Mouse (Mus musculus) MEL-GATA-1-ER (cell line): Measurements from ENCODE around the gene Zmiz1.
A peak's percentile ranks its signal among the peaks of the same experiment; 100 is the strongest.

Experiments
- DNase-seq: peaks from one replicate; pipeline ENCODE4 v3.0.0-alpha.2; 2012; ENCODE audit warnings: low read depth; ENCODE audit errors: extremely low read depth

Zmiz1 gene

DNA sequence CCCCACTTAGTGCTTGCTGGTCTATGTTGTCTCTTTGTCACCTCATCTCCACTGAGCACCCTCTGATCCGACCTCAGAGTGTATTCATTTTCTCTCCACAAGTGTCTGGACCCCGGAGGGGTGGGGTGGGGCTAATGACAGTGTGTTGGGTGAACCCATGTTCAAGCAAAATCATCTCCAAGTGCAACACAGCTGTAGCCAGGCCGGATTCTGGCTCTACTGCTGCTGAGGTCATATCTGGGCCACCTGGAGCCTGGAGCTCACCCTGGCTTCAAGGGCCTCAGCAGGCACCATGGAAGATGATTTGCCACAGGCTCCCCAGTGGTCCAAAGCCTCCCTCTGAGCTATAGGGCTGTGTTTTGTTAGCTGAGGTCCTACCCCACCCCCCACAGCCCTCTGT is 52.6 kb downstream of the Zmiz1 start:
- DNase-seq = no peak

DNA sequence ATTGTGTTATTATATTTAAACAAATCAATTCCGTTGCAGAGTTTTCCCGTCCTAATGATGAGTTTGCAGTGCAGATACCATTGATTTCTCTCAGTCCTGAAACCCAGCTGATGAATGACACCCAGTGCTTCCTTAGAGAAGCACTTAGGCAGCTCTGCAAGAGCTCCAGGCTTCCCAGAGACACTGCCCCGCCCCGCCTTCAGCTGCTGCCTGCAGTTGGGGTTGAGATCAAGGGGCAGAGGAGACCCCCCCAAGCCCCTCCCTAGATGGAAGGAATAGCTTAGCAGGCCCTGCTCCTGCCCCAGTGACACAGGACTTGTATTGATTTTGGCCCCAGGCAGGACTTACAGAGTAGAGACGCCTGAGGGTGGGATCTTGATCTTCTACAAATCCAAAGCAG is 53.0 kb downstream of the Zmiz1 start:
- no peak for DNase-seq

DNA sequence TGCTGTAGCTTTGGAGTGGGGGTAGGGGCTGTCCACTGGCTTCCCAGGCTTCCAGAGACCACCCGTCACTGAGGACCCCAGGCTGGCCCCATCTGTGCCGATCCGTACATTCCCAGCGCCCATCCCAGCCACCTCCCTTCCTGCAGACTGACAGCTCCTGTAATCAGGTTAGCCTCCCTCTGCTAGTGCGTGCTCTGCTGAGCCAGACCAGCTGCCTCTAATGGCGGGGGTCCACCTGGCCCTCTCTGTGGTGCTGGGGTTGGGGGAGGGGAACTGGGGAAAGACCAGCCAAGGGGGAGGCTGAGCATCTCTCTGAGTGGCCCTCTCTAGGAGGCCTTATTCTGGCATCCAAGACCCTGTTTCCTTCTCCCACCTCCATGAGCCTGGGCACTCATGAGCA is 53.8 kb downstream of the Zmiz1 start:
- no peak for DNase-seq

DNA sequence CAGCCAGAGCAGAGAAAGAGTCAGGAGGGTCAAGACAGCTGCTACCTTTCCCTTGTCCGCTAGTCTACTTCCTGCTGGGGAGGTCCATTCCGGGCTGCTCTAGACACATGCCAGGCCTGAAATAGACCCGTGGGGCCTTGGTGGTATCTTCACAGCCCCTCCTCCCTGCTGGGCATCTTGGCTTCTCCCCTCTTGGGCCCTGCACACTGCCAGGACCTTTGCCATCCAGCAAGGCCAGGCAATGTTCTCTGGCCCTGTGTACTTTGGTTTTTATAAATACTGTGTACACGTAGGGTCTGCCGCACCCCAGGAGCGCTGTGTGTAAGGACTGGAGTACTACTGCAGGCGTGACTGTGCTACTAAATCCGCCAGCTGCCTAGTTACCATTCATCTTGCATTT is 54.5 kb downstream of the Zmiz1 start:
- DNase-seq = no peak

DNA sequence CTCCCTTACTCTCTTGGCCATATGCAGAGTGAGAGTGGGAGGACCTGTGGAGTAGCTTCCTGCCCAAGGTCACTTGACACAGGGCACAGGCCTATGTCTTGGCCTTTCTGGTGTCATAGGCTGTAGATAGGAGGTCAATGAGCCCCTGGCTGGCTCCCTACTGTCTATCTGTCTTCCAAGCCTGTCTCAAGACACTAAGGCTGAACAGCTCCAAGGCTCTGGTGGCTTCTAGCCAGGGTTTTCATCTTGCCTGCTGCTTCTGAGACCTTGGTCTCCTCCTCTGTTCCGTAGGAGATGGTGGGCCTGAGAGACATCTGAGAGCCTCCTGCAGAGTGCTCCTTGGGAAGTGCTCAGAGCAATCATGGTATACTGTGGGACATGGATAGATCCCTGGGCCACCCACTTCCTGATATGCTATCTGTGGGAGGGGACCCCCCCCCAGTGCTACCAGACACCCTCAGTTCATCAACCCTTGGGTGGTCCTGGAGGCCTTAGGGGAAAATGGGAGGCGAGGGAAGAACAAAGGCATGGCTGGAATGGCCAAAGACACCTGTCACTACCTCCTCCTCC is 56.0 kb downstream of the Zmiz1 start:
- DNase-seq = no peak

DNA sequence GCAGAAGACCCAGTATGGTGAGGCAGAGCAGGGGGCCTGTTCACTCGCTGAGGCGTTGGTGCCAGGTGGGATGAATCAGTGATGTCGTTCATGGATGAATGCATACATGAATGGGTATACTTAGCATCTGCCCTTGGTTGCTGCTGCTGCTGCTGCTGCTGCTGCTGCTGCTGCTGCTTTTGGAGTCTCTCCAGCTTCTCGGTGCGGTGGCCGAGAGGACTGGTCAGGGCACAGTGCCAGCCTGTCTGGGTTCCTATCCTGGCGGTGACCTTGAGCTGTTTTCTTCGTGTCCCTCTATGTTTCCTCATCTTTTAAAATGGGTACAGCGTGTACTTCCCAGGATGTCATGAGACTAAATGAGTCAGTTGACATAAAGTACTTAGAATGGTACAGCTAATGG is 56.9 kb downstream of the Zmiz1 start:
- DNase-seq = no peak

DNA sequence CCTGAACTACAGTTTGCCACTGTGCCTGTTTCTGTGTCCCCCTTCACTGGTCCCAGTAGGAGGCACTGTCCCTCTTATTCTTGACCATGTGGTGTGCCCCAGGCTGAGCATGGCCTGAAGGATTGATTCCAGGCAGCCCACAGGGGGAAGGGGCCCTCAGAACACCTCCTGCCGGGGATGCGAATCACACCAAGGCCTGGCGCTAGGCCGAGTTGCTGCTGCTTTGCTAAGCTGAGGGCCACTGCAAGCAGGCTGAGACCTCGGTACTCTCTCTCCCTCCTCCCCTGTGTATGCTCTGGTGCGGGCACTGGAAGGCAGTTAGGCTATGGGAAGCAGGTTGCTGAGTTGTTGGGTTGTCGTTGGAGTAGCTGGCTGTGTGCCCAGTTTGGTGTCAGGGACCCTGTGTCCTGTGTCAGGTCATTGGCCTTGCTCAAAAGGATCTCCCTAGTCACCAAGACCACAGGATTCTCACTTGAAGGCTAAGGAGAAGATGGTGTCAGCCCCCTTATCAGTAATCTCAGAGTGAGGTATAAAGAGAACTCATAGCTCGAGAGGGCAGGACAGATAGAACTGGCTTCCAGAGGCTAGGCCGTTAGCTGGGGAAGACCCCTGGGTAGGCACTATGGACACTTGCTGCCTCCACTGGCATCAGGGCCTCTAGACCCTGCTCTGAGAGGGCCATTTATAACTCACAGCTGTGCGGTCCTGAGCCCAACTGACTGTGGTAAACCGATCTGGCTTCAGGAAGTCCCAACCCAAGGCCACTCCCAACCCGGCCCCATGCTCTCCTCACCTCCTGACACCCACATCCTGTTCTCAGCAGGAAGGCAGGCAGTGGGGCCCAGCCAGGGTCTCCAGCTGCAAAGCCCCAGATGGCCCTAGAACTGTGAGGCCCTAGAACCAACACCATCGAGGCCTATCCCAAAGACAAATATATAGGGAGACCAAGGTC is 57.9 kb downstream of the Zmiz1 start:
- peak; percentile 64 for DNase-seq

DNA sequence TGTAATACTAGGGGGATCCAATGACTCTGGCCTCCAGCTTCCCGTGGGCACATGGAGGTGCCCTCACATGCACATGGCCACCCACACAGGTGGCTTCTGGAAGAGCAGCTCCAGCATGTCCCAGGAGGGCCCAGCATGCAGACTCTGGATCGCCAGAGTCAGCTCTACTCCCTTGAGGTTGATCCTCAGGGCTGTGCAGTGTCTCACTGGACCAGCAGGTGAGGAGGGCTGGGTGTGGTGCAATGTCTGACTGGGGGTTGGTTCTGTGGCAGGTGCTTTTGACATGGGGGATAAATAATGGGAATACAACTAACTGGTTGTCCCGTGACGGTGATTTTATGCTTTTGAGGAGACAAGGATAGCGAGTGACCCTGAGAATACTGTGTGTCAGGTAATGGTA is 59.7 kb downstream of the Zmiz1 start:
- DNase-seq = no peak

DNA sequence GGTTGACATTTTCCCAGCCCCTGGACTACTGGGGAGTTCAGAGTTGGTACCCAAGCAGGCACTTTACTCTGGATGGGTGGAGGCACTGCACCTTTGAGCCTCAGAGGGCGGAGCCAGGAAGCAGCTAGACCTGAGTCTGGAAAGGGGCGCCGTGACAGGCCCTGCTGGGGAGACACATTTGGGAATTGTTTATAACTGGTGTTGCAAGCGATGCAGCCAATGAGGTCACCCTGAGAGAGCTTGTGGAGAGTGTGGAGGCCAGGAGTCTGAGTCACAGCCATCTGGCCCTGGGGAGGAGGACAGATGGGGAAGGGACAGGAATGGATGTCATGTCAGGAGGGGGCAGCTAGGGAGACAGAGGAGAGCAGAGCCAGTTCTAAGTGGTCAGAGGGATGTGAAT is 60.7 kb downstream of the Zmiz1 start:
- DNase-seq = no peak

DNA sequence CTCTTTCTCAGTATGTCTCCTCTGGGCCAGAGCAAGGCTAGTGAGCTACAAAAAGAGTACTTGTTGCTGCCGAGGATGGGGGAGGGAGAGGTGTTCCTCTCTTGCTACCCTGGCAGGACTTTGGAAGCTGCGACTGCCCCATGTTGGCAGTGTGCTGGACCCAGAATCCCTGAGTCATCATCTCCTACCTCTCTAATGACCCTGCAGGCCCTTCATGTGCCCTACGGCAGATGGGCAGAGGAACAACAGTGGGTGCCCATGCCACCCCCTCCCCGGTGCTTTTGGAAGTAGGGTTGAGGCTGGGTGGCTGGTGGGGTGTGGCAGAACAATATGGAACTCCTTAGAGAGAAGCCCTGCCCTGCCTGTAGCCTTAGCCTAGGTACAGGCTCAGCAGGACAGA is 61.6 kb downstream of the Zmiz1 start:
- DNase-seq = no peak

DNA sequence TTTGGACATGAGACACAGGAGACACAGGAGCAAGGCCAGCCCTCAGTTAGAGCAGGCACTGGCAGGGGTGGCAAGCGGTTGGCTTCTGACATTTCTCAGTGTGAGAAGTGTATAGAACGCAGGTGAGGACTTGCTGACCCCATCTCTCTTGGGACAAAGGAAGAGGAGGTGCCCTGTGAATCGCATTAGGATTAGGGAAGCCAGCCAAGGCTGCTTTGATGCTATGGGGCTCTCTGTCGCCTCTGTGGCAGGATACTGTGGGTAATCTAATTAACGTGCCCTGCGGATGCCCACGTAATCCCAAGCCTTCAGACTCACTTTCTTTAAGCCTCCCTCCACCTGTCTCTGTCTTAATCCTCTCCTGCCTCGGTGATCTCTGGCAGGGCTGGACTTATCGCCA is 62.0 kb downstream of the Zmiz1 start:
- DNase-seq = no peak

DNA sequence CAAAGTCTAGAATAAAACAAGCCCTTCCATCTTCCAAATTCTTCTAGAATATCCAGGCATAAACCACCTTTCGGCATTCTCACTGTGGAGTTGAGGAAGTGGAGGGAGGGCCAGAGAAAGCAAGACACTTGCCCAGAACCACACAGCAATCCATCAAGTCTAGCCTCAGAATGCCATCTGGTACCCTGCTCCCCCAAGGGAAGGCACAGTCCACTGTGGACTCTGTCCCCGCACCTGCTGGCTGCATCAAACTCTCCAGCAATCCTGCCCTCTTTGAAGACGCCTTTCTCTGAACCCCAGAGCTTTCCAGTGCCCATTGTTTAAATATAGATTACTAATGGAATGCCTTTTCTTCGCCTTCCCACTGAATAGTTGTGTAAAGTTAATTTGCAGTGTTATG is 62.5 kb downstream of the Zmiz1 start:
- no peak for DNase-seq

DNA sequence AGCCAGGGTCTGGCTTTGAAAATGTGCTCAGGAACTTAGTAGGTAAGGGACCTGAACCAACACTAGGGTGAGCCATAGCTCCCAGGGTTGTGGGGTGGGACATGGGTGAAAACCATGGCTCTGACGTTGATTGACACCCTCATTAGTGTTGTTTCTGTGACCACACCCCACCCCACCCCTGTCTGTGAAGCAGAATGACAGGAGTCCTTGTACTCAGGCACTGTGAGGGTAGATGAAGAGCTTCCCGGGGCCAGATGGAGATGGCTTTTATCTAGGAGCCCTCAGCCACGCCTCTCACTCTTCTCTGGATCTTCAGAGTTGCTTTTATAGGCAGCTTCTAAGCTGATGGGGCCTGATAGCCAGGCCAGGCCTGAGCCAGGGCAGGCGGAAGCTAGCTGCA is 63.4 kb downstream of the Zmiz1 start:
- DNase-seq = peak; percentile 90

DNA sequence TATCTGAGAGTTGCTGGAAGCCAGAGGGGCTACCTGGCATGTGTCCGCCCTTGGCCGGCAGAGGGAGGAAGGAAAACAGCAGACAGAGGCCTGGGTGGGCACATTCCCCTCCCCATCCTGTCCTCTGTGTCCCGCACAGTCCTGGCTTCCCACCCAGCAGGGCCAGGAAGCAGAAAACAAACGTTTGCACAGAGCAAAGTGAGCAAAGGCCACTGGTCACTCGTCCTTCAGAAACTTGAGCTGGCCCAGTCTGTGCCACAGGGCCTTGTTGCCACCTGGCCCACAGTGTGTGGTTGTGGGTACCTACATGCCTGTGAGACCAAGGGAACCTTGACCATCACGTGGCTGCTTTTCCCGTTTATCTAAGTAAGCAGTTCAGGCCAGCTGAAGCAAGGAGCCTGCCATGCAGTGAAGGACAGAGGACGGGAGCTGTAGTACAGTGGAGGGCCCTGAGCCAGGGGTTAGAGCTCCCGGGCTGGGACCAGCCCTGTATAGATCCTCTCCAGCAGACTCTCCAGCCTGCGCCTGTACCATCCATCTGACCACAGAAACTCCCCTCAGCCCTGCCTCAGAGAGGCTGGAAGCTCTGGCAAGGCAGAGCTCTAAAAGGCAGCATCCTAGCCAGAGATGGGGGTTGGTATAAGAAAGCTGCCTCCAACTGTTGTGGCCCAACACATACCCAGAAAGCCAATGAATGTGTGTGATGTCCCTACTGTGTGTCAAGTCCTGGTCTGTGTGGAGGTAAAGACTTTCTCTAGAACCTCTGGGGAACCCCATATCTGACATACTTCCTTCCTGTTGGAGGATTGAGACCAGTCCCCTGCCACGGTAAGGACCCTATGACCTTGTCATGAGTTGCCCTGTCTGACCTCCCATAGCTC is 64.5 kb downstream of the Zmiz1 start:
- DNase-seq = no peak

DNA sequence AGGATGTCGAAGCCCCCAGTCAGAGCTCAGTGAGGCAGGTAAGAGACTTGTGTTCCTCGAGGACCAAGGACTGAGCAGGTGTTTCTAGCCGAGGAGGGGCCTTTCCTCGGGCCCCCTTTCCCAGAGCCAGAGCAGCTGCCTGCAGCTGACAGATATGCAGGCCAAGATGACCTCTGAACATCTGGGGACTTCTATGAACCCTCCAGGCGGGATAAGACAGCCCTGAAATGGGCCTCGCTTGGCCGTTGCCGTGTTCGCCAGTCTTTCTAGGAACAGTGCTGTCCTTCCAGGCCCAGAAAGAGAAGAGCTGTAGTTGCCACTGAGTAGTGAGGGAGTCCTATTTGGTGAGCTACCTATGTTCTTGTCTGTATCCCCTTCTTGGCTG is 65.1 kb downstream of the Zmiz1 start:
- no peak for DNase-seq

DNA sequence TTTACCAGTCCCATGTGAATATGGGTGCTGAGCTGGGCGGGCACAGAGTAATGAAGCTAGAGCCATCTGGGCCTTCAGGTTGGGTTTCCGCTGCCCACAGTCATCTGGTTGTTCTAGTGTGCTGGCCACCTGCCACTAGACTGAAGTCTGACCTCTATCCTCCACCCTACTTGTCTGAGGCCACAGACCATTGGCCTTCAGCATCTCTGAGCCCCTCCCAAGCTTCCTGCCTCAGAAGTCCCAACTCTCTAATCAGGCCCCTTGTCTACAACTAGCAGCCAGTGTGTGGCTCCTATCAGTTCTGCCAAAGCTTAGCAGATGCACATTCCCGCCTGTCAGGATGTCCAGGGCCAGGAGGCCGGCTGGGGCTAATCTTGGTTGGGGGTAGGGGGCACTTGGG is 65.9 kb downstream of the Zmiz1 start:
- DNase-seq = no peak

DNA sequence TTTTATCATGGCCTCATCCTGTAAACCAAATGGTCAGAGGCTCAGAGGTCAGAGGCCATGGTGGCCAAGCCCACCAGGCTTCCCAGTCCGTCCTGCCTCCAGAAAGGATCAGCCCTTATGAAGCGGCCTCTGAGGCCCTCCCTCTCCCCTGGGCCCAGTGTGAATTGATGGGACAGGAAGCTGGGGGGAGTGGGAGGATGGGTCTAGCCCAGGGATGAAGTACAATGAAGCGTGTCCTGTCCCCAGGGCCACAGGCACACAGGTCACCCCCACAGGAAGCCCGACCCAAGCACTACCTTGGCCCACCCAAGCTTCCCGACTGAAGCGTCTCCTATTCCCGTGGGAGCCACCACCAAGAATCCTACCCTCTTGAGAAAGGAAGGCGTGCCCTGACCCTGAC is 66.7 kb downstream of the Zmiz1 start:
- DNase-seq = no peak

DNA sequence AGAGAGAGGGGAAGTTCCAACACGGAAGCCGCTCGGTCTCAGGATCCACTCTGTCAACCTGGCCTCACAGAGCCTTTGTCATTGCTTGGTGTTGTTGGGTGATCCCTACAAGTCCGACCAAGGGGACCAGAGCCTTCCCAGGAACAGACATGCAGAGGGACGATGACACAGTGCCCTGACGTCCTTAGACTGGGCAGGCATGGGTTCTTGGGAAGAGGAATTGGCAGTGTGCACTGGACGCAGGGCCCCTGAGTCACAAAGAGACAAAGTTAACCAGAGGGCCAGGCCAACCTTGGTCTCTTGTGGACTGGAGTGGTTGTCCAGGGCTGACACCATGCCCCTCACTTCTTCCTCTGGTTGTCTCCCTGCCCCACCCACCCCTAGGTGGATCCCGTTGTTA is 67.9 kb downstream of the Zmiz1 start:
- no peak for DNase-seq

DNA sequence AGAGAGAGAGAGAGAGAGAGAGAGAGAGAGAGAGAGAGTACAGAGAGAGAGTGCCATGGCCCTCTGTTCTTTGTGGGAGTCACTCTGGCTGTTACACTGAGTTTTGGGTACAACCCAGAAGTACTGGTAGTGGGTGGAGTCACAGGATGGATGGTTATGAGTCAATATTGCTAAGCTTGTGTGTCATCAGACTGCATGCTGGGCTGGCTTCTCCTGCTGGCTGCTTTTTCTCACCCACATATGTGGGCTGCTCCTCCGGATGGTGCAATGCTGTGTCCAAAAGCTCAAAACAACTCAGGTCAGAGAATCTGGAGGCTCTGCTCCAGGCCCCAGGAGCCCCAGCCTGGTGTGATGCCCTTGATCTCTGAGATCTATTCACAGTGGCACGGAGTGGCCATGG is 68.3 kb downstream of the Zmiz1 start:
- DNase-seq = no peak

DNA sequence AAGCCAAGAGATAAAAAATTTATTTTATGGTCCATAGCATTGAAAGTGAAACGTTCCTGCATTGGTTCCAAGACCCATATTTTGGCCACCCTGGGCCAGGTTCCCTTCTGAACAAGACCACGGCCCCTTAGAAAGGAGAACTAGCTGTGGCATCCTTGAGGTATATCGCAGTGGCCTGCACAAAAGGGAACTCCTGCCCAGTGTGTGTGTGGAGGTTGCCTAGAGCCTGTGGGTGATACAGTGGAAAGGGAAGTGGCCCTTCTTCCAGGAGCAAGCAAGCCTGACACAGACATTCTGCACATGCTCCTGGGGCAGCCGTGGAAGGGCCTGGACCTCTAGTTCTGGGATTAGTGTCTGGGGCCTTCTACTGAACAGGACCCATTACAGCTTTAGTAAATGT is 71.4 kb downstream of the Zmiz1 start:
- peak; percentile 69 for DNase-seq

DNA sequence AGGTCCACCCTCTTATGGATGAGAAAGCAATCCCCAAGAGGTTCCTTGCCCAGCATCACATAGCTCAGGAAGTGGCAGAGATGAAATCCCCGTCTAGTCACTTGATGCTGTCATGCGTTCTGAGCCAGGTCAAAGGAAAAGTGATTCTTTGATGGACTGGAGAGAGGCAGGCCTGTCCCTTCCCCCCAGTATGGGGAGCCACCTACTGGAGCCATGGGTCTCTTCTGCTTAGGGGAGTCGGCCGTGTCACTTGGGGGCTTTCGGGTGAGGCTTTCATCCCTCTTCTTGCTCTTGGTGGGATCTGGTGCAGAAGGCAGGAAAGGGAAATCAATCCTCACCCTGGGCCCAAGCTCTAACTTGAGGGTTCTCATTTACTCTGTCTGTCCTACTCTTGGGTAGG is 71.8 kb downstream of the Zmiz1 start:
- DNase-seq = no peak

DNA sequence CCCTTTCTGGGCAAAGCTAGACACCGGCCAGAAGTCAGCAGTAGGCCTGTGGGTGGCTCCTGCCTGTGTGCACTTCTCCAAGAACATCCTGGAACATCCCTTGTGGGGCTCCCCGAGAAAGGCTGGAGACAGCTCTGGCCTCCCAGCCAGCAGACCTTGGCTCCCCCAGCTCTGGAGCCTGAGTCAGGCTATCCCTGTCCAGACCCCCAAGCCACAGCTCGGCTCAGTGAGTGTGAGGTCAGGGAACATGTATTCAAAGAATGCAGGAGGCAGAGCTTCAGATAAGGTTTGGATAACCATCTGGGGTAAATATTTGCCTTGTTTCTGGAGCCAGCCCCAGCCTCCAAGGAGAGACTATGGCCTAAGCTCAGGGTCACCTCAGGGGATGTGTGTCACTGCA is 74.0 kb downstream of the Zmiz1 start:
- no peak for DNase-seq
